Comparison of ENCODE assay signal across 8 mouse cellular contexts in the genomic region with DNA sequence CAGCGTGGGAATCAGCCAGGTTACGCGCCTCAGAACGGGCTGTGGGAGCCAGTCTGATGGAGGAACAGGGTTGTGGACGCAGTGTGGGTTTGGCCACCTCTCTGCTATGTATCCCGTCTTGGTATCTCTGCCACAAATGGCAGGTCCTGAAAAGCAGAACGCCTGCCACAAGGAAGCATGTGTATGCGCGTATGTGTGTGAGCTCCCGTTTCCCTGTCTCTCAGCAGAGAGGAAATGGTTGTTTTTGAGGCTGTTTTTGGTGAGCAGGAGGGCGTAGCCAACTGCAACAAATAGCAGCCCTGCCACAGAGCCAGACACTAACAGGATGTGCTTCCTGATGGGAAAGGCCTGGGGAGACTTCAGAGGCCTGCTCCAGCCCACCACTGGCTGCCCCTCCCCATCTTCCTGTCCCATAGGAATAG. TPM values are rescaled to one million over a fixed set of nuclear protein-coding genes. Genes with fewer than 3 reads are reported as not detected.
DNase-seq lines count a peak whose midpoint lies in the region; ATAC-seq and TF ChIP-seq lines count a peak whose summit lies in the region.

No protein-coding gene starts in this region.

- TF ChIP-seq CTCF in lung, embryonic 14.5 days (IDR thresholded peaks at IDR 0.05; ENCODE audit: low read depth): no peak

- peak overlapping the region; percentile 55 for H3K4me2 ChIP-seq in lung, embryonic 14.5 days

- peak overlapping the region; percentile 85 for H3K27ac ChIP-seq in heart, embryonic 10.5 days
- H3K27ac ChIP-seq in lung, embryonic 14.5 days (ENCODE audit: low read depth): peak overlapping the region; percentile 98

- H3K9me3 ChIP-seq in heart, embryonic 10.5 days: no peaks in the 10 kb centered on the region
- H3K9me3 ChIP-seq in lung, embryonic 14.5 days (ENCODE audit: low read depth, low read length): no peaks in the 10 kb centered on the region

- WGBS in heart, embryonic 10.5 days: 63% methylated on average over 11 of the region's 11 CpGs
- WGBS in lung, embryonic 14.5 days: 41% methylated on average over 11 of the region's 11 CpGs

- H3K36me3 ChIP-seq in heart, embryonic 10.5 days: 0 out of 2 replicates have a peak, but pooled peaks cover 9% of the 10 kb centered on the region
- 0 out of 2 replicates have a peak, but pooled peaks cover 7% of the 10 kb centered on the region for H3K36me3 ChIP-seq in lung, embryonic 14.5 days (ENCODE audit: insufficient read depth)

- H3K4me1 ChIP-seq in heart, embryonic 10.5 days: peaks cover 51% of the 10 kb centered on the region
- H3K4me1 ChIP-seq in lung, embryonic 14.5 days (ENCODE audit: insufficient read depth): peaks cover 37% of the 10 kb centered on the region

- 0 out of 2 replicates have a peak, but pooled peaks have one; percentile 10 for ATAC-seq in lung, embryonic 14.5 days (ENCODE audit: insufficient read depth)

- H3K4me3 ChIP-seq in heart, embryonic 10.5 days: peak overlapping the region; percentile 51
- H3K4me3 ChIP-seq in lung, embryonic 14.5 days (ENCODE audit: low read depth, low read length): peak overlapping the region; percentile 46

- peak; percentile 17 for DNase-seq in urinary bladder, postnatal 25 days (ENCODE audit: low spot score)
- no peak for DNase-seq in urinary bladder, adult 2 months (ENCODE audit: low spot score)
- DNase-seq in heart, embryonic 10.5 days (ENCODE audit: low spot score): no peak
- DNase-seq in kidney, adult 8-10 months: peak; percentile 73 to 82
- peak; percentile 89 for DNase-seq in lung, embryonic 14.5 days
- no peak for DNase-seq in cerebellum, postnatal 10 days
- no peak for DNase-seq in right cerebral cortex, postnatal 14 days
- DNase-seq in c-Kit-positive CD71-positive TER-119-positive erythroid progenitor cells, embryonic 14.5 days (ENCODE audit: low spot score): no peak

- H3K27me3 ChIP-seq in heart, embryonic 10.5 days (ENCODE audit: insufficient read depth, poor library complexity, severe bottlenecking): no peaks in the 10 kb centered on the region
- H3K27me3 ChIP-seq in lung, embryonic 14.5 days (ENCODE audit: insufficient read depth, low read length): no peaks in the 10 kb centered on the region

- peak overlapping the region; percentile 55 for H3K9ac ChIP-seq in lung, embryonic 14.5 days

RNA-seq across cellular contexts. Expression of a gene that starts 2.4 kb away (rescaled TPM):
- 36.2 and 42.6 TPM in 2 replicates for polyA plus RNA-seq in urinary bladder, adult 2 months (2012; rRNA removed)
- polyA plus RNA-seq in heart, embryonic 10.5 days (2016; fragmentation: Nextera tagmentation; extraction: Ambion mirVana): 12.2 and 15.9 TPM in 2 replicates
- 65.2 and 67.1 TPM in 2 replicates for polyA plus RNA-seq in lung, embryonic 14.5 days (2014; fragmentation: Nextera tagmentation; extraction: Ambion mirVana)

RNA-seq across cellular contexts. Expression of a gene that starts 34.8 kb away (rescaled TPM):
- 16.8 and 18.5 TPM in 2 replicates for polyA plus RNA-seq in urinary bladder, adult 2 months (2012; rRNA removed)
- polyA plus RNA-seq in heart, embryonic 10.5 days (2016; fragmentation: Nextera tagmentation; extraction: Ambion mirVana): 35.2 and 45.2 TPM in 2 replicates
- 41.8 and 46.5 TPM in 2 replicates for polyA plus RNA-seq in lung, embryonic 14.5 days (2014; fragmentation: Nextera tagmentation; extraction: Ambion mirVana)

RNA-seq across cellular contexts. Expression of a gene that starts 39.6 kb away (rescaled TPM):
- polyA plus RNA-seq in urinary bladder, adult 2 months (2012; rRNA removed): not detected in 2 replicates
- polyA plus RNA-seq in heart, embryonic 10.5 days (2016; fragmentation: Nextera tagmentation; extraction: Ambion mirVana): 0.08 and 0.15 TPM in 2 replicates
- polyA plus RNA-seq in lung, embryonic 14.5 days (2014; fragmentation: Nextera tagmentation; extraction: Ambion mirVana): not detected in 2 replicates

RNA-seq across cellular contexts. Expression of a gene that starts 52.2 kb away (rescaled TPM):
- 34.2 and 35.0 TPM in 2 replicates for polyA plus RNA-seq in urinary bladder, adult 2 months (2012; rRNA removed)
- 20.5 and 21.7 TPM in 2 replicates for polyA plus RNA-seq in heart, embryonic 10.5 days (2016; fragmentation: Nextera tagmentation; extraction: Ambion mirVana)
- 22.3 and 23.1 TPM in 2 replicates for polyA plus RNA-seq in lung, embryonic 14.5 days (2014; fragmentation: Nextera tagmentation; extraction: Ambion mirVana)

Comparison
In these comparisons a context has a peak if more than half of its experiments do, and no peak if none do; other contexts are left out.
1. DNase-seq: peak in urinary bladder, postnatal 25 days (single experiment), kidney, adult 8-10 months (2 of 2) and lung, embryonic 14.5 days (single experiment); none in urinary bladder, adult 2 months (single experiment), heart, embryonic 10.5 days (single experiment), cerebellum, postnatal 10 days (0 of 2), right cerebral cortex, postnatal 14 days (single experiment) and c-Kit-positive CD71-positive TER-119-positive erythroid progenitor cells, embryonic 14.5 days (single experiment).